Mouse (Mus musculus): ENCODE data around the gene Gm6096.

- TF ChIP-seq CTCF (IDR thresholded peaks at IDR 0.05; ENCODE audit: control insufficient read depth, insufficient read depth, insufficient replicate concordance, low read depth, low read length), result no peak
- no peak for TF ChIP-seq POLR2A (IDR thresholded peaks at IDR 0.05; ENCODE audit: control insufficient read depth, low read depth, low read length)
Measured at GRCm38 (mm10) chr7:34235602-34236001, 15.2 kb upstream of the Gm6096 start.
